Mouse (Mus musculus) neural tube, embryonic 11.5 days (tissue): ENCODE measurements around the gene Fyttd1. TPM values are rescaled to one million over a fixed set of nuclear protein-coding genes. Genes with fewer than 3 reads are reported as not detected.
A peak's percentile ranks its signal among the peaks of the same experiment; 100 is the strongest.
"Not testable (repeated sequence)": the region's sequence is repeated elsewhere in the genome, so short reads cannot be mapped to it uniquely, and the experiment has no call there.

ENCODE experiments used
- ATAC-seq: fragments of 200-750 bp; cut with Nextera tagmentation; 2 replicates; pipeline ENCODE4 v1.8.0; 2017; ENCODE audit warnings: moderate number of reproducible peaks, mild to moderate bottlenecking, moderate TSS enrichment, moderate library complexity; ENCODE audit not compliant: insufficient read depth, low FRiP score, low TSS enrichment
- DNase-seq: peaks from one replicate; pipeline ENCODE4 v3.0.0-alpha.2; 2015; ENCODE audit warnings: low spot score
- H3K27ac ChIP-seq: fragments of 300-500 bp; sonication (generic); 2 replicates; pipeline ENCODE4 v1.5.1; 2014; ENCODE audit warnings: low read depth, mild to moderate bottlenecking, low read length
- H3K27me3 ChIP-seq: fragments of 300-500 bp; sonication (generic); 2 replicates; pipeline ENCODE4 v1.6.1; 2014; ENCODE audit warnings: mild to moderate bottlenecking, low read length, mixed read lengths; ENCODE audit not compliant: control insufficient read depth, insufficient read depth
- H3K36me3 ChIP-seq: fragments of 300-500 bp; sonication (generic); 2 replicates; pipeline ENCODE4 v1.6.1; 2014; ENCODE audit warnings: mild to moderate bottlenecking, low read length, moderate library complexity, mixed read lengths; ENCODE audit not compliant: control insufficient read depth, insufficient read depth
- H3K4me1 ChIP-seq: fragments of 300-500 bp; sonication (generic); 2 replicates; pipeline ENCODE4 v1.6.1; 2014; ENCODE audit warnings: low read length, mixed read lengths; ENCODE audit not compliant: control insufficient read depth, insufficient read depth
- H3K4me2 ChIP-seq: fragments of 300-500 bp; sonication (generic); 2 replicates; pipeline ENCODE4 v1.6.1; 2014; ENCODE audit warnings: low read depth, mild to moderate bottlenecking, moderate library complexity
- H3K4me3 ChIP-seq: fragments of 300-500 bp; sonication (generic); 2 replicates; pipeline ENCODE4 v1.5.1; 2014; ENCODE audit warnings: low read depth, low read length
- H3K9ac ChIP-seq: fragments of 300-500 bp; sonication (generic); 2 replicates; pipeline ENCODE4 v1.6.1; 2014; ENCODE audit warnings: mild to moderate bottlenecking, low read length
- H3K9me3 ChIP-seq: fragments of 300-500 bp; sonication (generic); 2 replicates; pipeline ENCODE4 v1.6.1; 2016; ENCODE audit warnings: low read length; ENCODE audit not compliant: control insufficient read depth
- WGBS: fragments of 180-500 bp; shearing (Covaris S2); extraction: QIAGEN DNeasy Blood & Tissue Kit; methylation state at CpG from one replicate; pipeline ENCODE4 v1.1.7; 2014; 5-methylcytosine and 5-hydroxymethylcytosine counted together
- polyA plus RNA-seq: library from polyadenylated mRNA; unstranded; fragments of >200 nt; fragmentation: Nextera tagmentation; extraction: Ambion mirVana; gene quantifications from 2 replicates; pipeline ENCODE4 v1.2.1, GENCODE M21; 2014

Fyttd1 gene
- polyA plus RNA-seq, 1 experiment from 2014 or later: 127 TPM

DNA sequence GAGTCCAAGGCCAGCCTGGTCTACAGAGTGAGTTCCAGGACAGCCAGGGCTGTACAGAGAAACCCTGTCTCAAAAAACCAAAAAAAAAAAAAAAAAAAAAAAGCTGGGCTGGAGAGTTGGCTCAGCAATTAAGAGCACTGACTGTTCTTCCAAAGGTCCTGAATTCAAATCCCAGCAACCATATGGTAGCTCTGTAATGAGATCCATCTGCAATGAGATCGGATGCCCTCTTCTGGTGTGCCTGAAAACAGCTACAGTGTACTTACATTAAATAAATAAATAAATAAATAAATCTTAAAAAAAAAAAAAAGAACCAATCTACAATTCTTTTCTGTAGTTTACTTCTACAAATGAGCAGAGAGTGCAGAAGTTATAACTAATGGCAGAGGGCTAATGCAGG is 2.0 kb upstream of the Fyttd1 start:
- H3K4me3 ChIP-seq, H3K27me3 ChIP-seq, H3K36me3 ChIP-seq, ATAC-seq, H3K27ac ChIP-seq, H3K4me2 ChIP-seq, H3K9ac ChIP-seq, DNase-seq, H3K9me3 ChIP-seq, H3K4me1 ChIP-seq: not testable (repeated sequence)
- WGBS: 67% methylated on average over 1 of the region's 1 CpGs

DNA sequence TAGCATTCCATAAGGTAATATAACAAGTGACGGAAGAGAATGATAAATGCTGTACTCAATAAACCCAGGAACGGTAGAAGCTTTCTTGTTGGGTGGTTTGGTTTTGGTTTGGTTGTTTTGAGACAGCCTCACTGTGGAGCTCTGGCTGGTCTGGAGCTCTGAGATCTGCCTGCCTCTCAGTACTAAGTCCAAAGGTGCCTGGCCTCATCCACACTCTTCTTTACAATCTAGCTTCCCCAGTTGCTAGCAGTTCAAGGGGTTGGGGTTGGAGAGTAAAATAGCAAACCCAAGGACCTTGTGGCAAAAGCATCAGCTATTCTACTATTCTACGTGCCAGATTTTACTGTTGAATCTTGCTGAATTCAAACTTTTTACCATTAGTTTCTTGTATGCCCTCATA is 1.5 kb upstream of the Fyttd1 start:
- no peak overlapping the region for H3K27ac ChIP-seq
- DNase-seq: no peak
- no peaks in the 10 kb centered on the region for H3K36me3 ChIP-seq
- H3K4me1 ChIP-seq: peaks cover 5% of the 10 kb centered on the region; the same call in 1 of the 2 replicates
- no peak overlapping the region for H3K9ac ChIP-seq
- H3K4me3 ChIP-seq: no peak overlapping the region
- 89% methylated on average over 3 of the region's 3 CpGs for WGBS
- no peaks in the 10 kb centered on the region for H3K27me3 ChIP-seq
- ATAC-seq: no peak
- no peaks in the 10 kb centered on the region for H3K9me3 ChIP-seq
- no peak overlapping the region for H3K4me2 ChIP-seq

DNA sequence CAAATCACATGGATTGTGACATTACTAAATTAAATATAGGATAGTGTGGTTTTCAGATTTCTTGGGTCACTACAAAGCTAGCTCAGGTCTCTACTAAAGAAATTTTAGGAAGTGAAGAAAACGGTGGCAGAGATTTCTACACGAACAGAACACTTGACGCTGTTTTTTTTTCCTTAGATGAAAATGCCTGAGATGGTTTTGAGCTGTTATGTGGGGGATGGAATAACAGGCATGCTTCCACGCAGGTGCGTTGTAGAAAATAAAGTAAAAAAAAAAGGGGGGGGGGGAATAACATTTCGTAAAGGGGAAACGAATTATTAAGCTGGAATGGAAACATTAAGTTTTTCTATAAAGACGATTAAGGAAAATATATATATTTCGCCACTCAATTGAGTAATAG is 469 bp upstream of the Fyttd1 start:
- H3K4me3 ChIP-seq: peak overlapping the region; percentile 87
- DNase-seq (no peak), ATAC-seq (no peak)
- no peaks in the 10 kb centered on the region for H3K27me3 ChIP-seq
- H3K9ac ChIP-seq: no peak overlapping the region
- no peaks in the 10 kb centered on the region for H3K9me3 ChIP-seq
- peak overlapping the region; percentile 81 for H3K4me2 ChIP-seq
- H3K4me1 ChIP-seq: peaks cover 5% of the 10 kb centered on the region; the same call in 1 of the 2 replicates
- no peak overlapping the region for H3K27ac ChIP-seq
- H3K36me3 ChIP-seq: no peaks in the 10 kb centered on the region
- 38% methylated on average over 9 of the region's 9 CpGs for WGBS

DNA sequence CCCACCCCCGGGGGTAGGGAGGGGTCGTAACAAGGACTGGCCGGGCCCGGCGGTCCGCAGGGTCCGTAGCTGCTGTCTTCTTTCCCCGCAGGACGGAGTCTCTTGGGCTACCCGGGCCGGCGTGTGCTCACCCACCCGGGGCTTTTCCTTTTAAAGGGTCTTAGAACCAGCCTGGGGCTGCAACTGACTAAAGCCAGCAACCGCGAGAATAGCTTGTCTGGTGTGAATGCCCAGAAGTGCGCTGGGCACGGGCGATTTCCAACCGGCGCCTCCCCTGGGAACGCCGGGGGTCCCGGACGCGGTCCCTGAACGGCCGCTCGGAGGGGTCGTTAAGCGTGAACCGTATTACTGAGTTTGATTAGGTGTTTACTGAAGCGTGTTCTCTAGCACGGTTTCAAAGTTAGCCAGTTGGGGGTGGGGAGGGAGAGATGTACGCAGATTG is 878 bp downstream of the Fyttd1 start:
- no peaks in the 10 kb centered on the region for H3K27me3 ChIP-seq
- H3K4me2 ChIP-seq: peak overlapping the region; percentile 81
- peak overlapping the region; percentile 68 for H3K27ac ChIP-seq
- no peaks in the 10 kb centered on the region for H3K9me3 ChIP-seq
- peak; percentile 55 for DNase-seq
- WGBS: under 1% methylated on average over 34 of the region's 34 CpGs
- H3K4me3 ChIP-seq: peak overlapping the region; percentile 87
- ATAC-seq: peak; percentile 64
- peaks cover 5% of the 10 kb centered on the region; the same call in 1 of the 2 replicates for H3K4me1 ChIP-seq
- no peaks in the 10 kb centered on the region for H3K36me3 ChIP-seq
- H3K9ac ChIP-seq: peak overlapping the region; percentile 88

DNA sequence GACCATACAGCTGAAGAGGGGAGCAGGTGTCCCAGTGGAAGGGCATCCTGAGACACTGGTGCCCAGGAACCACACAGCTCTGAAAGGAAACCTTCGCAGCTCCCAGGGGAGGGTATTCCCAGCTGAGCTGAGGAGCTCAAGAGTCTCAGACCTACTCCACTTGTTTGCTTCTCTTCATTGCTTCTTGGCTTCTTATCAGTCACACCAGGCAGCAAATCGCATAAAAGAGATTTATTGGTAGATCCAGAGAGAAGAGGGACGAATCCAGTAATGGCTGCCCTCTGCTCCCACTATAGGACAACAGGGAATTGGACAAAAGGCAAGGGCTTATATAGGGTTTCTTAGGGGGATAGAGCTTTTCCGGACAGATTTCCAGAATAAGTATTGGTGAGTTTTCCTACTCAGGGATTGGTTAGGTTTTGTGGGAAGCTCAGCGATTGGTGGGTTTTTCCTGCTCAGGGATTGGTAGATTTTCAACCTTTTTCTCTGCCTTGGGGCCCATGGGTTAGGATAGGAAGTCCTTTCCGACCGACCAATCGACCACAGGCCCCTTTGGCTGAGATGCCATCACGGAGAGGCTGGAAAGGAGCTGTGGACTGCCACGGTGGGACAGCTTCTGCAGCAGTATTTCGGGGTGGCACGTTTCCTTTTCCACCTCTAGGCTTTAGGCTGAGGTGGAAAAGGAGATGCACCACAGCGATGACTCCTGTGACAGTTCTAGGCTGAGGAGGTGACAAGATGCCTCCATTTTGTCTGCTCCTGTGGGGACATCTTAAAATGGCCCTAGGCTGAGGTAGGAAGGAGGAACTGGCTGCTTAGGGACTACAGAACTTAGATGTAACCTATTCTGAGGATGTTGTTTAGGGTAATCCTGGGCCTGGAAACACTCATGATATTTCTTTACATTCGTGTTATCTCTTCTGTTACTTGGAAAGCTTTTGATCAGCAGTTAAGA is 1.9 kb downstream of the Fyttd1 start:
- no peaks in the 10 kb centered on the region for H3K9me3 ChIP-seq
- no peak for ATAC-seq
- H3K9ac ChIP-seq: no peak overlapping the region
- WGBS: 82% methylated on average over 14 of the region's 14 CpGs
- no peak for DNase-seq
- no peak overlapping the region for H3K27ac ChIP-seq
- peak overlapping the region; percentile 81 for H3K4me2 ChIP-seq
- H3K27me3 ChIP-seq: no peaks in the 10 kb centered on the region
- H3K4me3 ChIP-seq: peak overlapping the region; percentile 87; the same call in 1 of the 2 replicates
- no peaks in the 10 kb centered on the region for H3K36me3 ChIP-seq
- peaks cover 5% of the 10 kb centered on the region; the same call in 1 of the 2 replicates for H3K4me1 ChIP-seq

DNA sequence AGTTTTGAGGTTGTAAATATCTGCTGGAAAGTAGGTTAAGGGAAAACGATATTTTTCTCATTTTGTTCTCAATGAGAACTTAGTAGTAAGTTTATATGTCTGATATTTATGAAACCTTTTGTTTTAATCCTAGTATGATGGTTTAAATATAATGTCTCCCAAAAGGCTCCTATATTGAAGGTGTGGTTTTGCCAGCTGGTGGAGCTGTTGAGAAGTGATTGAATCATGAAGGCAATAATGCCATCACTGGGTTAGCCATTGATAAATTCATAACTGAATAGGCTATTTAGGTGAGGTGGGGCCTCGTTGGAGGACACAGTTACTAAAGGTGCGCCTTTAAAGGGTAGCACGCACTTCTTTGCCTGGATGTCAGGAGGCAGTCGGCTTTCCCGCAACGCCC is 4.2 kb downstream of the Fyttd1 start:
- WGBS: 75% methylated on average over 7 of the region's 7 CpGs

DNA sequence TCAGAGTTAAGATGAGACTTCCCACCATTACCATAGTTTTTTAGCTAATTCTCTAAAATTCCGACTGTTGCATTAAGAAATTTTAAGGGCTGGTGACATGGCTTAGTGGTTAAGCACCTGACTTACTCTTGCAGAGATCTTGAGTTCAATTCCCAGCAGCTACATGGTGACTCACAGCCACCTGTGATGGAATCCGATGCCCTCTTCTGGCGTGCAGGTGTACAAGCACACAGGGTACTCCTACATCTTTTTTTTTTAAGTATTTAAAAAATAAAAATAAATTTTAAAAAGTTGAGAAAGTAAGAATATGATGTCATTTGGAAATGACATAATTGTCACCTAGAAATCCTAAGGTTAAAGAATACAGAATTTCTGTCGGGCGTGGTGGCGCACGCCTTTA is 10.7 kb downstream of the Fyttd1 start:
- Histone ChIP-seq H3K9ac (no peak overlapping the region), H3K27me3 (no peaks in the 10 kb centered on the region), H3K9me3 (no peaks in the 10 kb centered on the region), H3K36me3 (no peaks in the 10 kb centered on the region; the same call in 1 of the 2 replicates), H3K4me3 (no peak overlapping the region), H3K4me1 (no peaks in the 10 kb centered on the region), H3K4me2 (no peak overlapping the region), H3K27ac (no peak overlapping the region)
- ATAC-seq (no peak), DNase-seq (no peak)
- WGBS: 87% methylated on average over 7 of the region's 7 CpGs

More for the DNA sequence above, 4.2 kb downstream of the Fyttd1 start:
- Histone ChIP-seq H3K9me3 (no peaks in the 10 kb centered on the region), H3K9ac (no peak overlapping the region), H3K4me2 (no peak overlapping the region), H3K27ac (no peak overlapping the region), H3K27me3 (no peaks in the 10 kb centered on the region), H3K4me1 (peaks cover 5% of the 10 kb centered on the region; the same call in 1 of the 2 replicates), H3K4me3 (no peak overlapping the region), H3K36me3 (no peaks in the 10 kb centered on the region)
- ATAC-seq (no peak), DNase-seq (no peak)

DNA sequence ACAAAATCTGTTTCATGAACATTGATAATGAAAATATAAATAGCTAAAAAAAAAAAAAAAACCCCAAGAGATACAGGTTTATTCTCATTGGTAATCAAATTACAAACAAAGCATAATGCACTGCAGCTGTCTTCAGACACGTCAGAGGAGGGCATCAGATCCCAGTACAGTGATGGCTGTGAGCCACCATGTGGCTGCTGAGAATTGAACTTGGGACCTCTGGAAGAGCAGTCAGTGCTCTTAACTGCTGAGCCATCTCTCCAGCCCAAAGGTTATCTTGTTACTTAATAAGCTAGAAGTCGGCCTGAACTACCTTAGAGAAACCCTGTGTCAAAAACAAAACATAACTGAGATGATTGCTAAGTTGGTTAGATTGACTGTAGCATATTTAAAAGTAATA is 12.6 kb downstream of the Fyttd1 start:
- no peak overlapping the region for H3K9ac ChIP-seq
- WGBS: 74% methylated on average over 2 of the region's 2 CpGs
- no peak overlapping the region for H3K4me2 ChIP-seq
- H3K27me3 ChIP-seq: no peaks in the 10 kb centered on the region
- H3K27ac ChIP-seq: no peak overlapping the region
- no peaks in the 10 kb centered on the region; the same call in 1 of the 2 replicates for H3K36me3 ChIP-seq
- no peaks in the 10 kb centered on the region for H3K9me3 ChIP-seq
- H3K4me1 ChIP-seq: no peaks in the 10 kb centered on the region
- ATAC-seq (no peak), DNase-seq (no peak)
- no peak overlapping the region for H3K4me3 ChIP-seq

DNA sequence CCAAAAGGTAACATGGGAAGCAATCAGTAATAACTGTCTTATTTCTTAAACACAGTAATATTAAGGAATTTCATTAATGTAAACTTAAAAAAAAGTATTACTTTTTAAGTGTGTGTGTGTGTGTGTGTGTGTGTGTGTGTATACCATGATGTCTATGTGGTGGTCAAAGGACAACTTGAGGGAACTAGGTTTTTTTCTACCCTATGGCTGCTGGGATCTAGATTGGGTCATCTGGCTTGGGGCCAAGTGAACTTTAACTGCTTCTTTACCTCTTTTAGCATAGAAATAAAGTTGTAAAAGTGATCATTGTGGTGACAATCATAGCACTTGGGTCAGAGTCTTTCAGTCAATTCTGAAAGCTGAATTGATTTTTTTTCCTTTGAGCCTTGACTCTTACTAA is 18.8 kb downstream of the Fyttd1 start:
- Histone ChIP-seq H3K36me3 (no peaks in the 10 kb centered on the region; the same call in 1 of the 2 replicates), H3K4me2 (no peak overlapping the region), H3K27ac (no peak overlapping the region), H3K27me3 (no peaks in the 10 kb centered on the region), H3K9ac (no peak overlapping the region), H3K4me3 (no peak overlapping the region), H3K9me3 (no peaks in the 10 kb centered on the region), H3K4me1 (no peaks in the 10 kb centered on the region)
- no peak for DNase-seq
- no peak for ATAC-seq
